Mouse (Mus musculus): Measurements from ENCODE around the gene Bhlhe40. TPM values are rescaled to one million over a fixed set of nuclear protein-coding genes. Genes with fewer than 3 reads are reported as not detected.

Gene Bhlhe40
- 10 to 100 TPM; 30.2 to 51.0 TPM for total RNA-seq (2021)
- long read RNA-seq, experiment 1, transcript Bhlhe40-201 (5 exons, 3,113 nt), result major isoform, 39 of 47 reads
- long read RNA-seq, experiment 1, partial matches to known transcripts, result 1 of 47 reads
- long read RNA-seq, experiment 1, other reads (novel, unspliced or antisense), result 3 of 47 reads
- long read RNA-seq, experiment 2, transcript Bhlhe40-201 (5 exons, 3,113 nt), result major isoform, 45 of 59 reads
- long read RNA-seq, experiment 2, partial matches to known transcripts, result 4 of 59 reads
- long read RNA-seq, experiment 2, other reads (novel, unspliced or antisense), result 6 of 59 reads

GRCm38 (mm10) chr6:108660206-108660877, at the start of gene Bhlhe40:
Gene Bhlhe40 (plus strand): TSS chr6:108660629.
- DNase-seq, result peak; percentile 94
- intact Hi-C loops (cut with DNase I; ENCODE audit: low total_unique reads), result no loop called here

DNA sequence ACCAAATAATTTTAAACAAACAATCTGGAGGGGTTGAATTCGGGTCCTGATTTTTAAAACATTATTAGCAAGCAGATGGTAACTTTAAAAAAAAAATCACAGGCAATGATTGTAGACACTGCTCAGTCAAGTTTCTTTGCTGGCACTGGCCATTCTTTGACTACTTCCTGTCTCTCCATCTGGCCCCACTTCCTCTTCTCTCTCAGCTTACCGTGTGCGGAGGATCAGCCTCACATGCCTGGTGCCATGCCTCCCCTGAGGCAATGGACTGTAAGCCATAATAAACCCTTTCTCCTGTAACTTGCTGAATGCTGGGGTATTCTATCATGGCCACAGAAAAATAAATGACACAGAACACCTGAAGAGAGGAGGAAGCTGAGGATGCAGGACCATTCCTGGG, 48.8 kb upstream of the Bhlhe40 start:
- intact Hi-C loops (cut with DNase I; ENCODE audit: low total_unique reads), result no loop called here
- no peak for DNase-seq

- no peak for DNase-seq
- intact Hi-C loops (cut with DNase I; ENCODE audit: low total_unique reads), result no loop called here
These were observed 42.4 kb upstream of the Bhlhe40 start for GRCm38 (mm10) chr6:108618025-108618424.

DNA sequence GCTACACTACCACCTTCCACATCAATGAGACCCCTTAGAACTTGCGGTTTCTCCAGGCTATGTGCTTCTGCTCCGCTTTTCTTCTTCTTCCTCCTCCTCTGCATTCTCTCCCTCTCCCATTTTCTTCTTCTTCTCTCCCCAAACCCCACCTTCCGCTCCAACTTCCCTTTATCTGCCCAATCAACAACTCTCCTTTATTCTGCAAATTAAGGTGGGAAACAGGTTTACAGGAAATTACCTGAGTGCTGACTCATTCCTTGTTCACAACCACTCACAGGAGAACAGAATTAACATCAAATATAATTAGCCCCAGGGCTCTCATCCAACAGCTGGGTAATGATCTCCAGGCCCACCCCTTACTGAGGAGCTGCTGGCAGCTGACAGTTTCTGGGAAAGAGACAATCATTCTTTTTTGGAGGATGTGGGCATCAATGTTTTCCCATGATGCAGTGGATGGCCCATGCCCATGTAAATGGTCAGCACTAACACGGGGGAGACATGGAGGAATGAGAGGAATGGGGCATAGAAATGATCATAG, 37.3 kb upstream of the Bhlhe40 start:
- DNase-seq, result no peak
- intact Hi-C loops (cut with DNase I; ENCODE audit: low total_unique reads), result no loop called here

- no peak for DNase-seq
- intact Hi-C loops (cut with DNase I; ENCODE audit: low total_unique reads), result no loop called here
These were observed 35.5 kb upstream of the Bhlhe40 start for GRCm38 (mm10) chr6:108624915-108625314.

DNA sequence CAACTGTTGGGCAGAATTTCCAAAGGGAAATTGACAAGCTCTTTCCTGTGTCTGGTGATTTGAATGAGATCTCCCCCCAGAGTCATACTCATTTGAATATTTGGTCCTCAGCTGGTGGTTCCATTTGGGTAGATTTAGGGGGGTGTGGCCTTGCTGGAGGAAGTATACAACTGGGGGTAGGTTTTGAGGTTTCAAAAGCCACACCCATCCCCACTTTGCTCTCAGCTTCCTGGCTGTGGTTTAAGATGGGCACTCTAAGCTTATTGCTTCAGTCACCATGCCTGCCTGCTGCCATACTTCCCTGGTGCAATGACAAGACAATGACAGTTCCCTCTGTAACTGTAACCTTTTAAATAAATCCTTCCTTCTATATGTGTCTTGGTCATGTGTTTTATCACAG, 29.7 kb upstream of the Bhlhe40 start:
- intact Hi-C loops (cut with DNase I; ENCODE audit: low total_unique reads), result no loop called here
- no peak for DNase-seq

DNA sequence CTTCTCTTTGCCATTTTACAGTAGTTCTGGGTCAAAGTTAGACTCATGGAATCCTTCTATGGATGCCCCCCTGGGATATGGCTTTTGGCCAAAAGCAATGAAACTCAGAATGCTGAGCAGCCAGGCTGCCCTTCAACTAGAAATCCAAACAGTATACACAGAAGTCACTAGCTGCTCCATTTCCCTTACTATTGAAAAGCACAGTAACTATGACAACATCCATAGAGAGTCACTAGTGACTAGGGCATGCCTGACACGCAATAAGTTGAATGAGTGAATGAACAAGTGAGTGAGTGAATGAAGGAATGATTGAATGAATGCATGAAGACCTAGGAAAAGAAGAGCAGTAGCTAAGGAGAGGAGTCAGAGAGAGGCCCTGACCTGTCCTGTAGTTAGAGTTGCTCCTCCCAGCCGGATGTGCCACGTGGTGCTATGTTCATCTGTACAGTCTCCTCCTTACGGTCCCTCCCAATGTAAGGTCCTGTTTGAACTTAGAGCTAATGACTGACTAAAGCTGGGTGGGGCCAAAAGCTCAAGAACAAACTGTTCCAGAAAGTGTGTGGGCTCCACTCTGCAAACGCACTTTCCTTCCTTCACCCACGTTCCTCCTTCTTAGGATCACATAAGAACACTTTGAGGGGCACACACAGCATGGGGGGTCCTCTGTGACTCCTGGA, 22.1 kb upstream of the Bhlhe40 start:
- intact Hi-C loops (cut with DNase I; ENCODE audit: low total_unique reads), result no loop called here
- no peak for DNase-seq

DNA sequence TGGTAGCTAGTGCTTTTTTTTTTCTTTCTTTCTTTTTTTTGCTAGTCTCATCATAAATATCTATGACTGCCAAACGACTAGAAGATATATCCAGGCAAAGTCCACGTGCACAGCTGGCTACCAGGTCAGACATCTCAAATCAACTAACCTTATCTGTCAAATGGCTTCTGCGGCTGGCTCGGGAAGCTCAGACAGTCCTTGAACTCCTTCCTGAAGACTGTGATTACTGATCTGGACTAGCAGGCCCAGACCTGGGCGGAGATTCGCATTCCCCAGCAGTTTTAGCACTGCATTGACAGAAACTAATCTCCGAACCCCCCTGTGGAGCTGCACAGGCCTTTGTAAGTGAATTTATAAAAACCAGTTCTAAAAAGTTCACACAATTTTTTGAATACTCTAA, 18.4 kb upstream of the Bhlhe40 start:
- intact Hi-C loops (cut with DNase I; ENCODE audit: low total_unique reads), result loop anchor here (10.0 kb wide), 1 partner anchor 47 kb away; no protein-coding TSS in a partner anchor

DNA sequence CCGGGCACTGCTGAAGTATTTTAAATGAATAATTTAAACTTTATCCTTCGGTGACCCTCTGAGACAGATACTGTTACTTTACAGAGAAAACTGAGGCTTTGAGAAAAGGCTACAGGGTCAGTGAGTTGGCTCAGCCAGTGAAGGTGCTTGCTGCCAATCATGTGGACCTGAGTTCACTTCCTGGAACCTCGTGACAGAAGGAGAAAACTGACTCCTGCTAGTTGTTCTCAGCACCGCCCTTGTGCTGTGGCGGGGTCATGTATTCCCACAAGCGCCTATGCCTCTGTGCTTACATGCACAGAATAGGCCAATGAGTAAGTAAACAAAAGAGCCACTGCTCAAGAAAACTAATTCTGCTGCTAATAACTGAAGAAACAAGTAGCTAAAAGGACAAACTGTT, 17.4 kb upstream of the Bhlhe40 start:
- intact Hi-C loops (cut with DNase I; ENCODE audit: low total_unique reads), result loop anchor here (10.0 kb wide), 1 partner anchor 48 kb away; no protein-coding TSS in a partner anchor
- no peak for DNase-seq

More for the DNA sequence above, 18.4 kb upstream of the Bhlhe40 start:
- DNase-seq, result no peak

DNA sequence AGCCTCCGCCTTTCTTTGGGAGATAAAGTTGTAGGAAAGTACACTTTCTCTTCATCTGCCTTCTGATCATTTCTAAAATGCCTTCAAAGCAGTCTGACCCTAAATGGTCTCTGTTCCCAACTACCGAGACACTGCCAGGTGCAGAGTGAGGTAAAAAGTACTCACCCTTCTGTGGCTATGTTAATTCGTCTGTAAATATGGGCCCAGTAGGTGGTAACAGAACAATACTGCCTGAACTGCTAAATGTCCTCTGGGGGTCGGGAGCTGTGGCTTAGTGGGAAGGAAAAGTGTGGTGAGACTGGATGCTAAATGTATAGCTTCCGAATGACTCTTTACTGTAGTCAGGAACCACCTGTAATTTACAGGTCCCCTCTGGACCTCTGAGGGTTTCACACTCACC, 16.1 kb upstream of the Bhlhe40 start:
- no peak for DNase-seq
- intact Hi-C loops (cut with DNase I; ENCODE audit: low total_unique reads), result loop anchor here (10.0 kb wide), 1 partner anchor 50 kb away; no protein-coding TSS in a partner anchor

DNA sequence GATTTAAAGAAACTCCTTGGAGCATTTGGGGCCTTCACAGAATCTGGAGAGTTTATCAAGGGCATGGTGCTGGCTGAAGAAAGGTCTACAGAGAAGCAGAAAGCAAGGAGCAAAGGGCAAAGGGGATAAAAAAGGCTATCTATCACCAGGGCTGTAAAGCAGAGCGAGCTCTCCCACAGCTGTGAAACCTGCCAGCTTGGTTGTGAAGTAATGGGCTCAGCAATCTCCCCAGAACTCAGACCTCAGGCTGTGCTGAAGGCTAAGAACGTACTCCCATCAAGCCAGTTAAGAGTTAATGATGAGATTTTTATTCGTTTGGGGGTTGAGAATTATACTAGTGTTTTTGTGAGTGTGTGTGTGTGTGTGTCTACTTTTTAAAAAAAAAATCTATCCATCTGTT, 13.3 kb upstream of the Bhlhe40 start:
- intact Hi-C loops (cut with DNase I; ENCODE audit: low total_unique reads), result loop anchor here (10.0 kb wide), 1 partner anchor 52 kb away; no protein-coding TSS in a partner anchor
- no peak for DNase-seq

GRCm38 (mm10) chr6:108648072-108648471, 12.4 kb upstream of the Bhlhe40 start:
- no peak for DNase-seq
- intact Hi-C loops (cut with DNase I; ENCODE audit: low total_unique reads), result loop anchor here (10.0 kb wide), 1 partner anchor 53 kb away; no protein-coding TSS in a partner anchor

DNA sequence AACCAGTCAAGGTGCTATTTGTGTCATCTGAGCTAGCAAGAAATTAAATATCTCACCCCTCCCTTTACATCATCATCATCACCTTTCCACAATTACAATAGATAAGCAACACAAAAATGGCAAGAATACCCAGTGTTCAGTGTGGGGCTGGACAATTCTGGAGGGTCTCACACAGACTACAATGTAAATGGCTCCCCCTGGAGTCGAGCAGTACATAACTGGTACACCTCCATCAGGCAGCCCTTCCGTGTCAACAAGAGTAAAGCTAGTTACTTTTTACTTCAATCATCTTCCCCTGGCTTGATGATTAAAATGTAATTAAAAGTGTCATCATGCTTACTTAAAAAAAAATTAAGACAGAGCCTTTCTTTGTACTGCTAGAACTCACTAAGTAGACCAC, 4.6 kb upstream of the Bhlhe40 start:
- intact Hi-C loops (cut with DNase I; ENCODE audit: low total_unique reads), result loop anchor here (10.0 kb wide), 1 partner anchor 81 kb away; no protein-coding TSS in a partner anchor
- no peak for DNase-seq

DNA sequence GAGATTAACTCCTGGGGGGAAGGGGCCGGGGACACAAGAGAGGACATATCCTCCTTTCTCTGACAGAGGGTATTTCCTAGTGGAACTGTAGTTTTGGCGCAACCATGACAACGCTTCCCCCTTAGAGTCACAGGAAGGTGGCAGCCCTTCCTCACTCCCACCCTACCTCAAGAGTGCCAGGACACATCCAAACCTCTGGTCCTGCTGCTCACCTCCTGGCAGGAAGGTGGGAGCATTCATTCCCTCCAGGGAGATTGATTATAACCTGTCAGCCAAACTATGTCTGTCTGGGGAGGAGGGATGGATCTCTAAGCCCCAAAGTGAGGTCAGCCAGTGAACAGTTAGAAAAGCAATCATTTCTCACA, 2.4 kb upstream of the Bhlhe40 start:
- no peak for DNase-seq
- intact Hi-C loops (cut with DNase I; ENCODE audit: low total_unique reads), result loop anchor here (10.0 kb wide), 1 partner anchor 83 kb away; no protein-coding TSS in a partner anchor

DNA sequence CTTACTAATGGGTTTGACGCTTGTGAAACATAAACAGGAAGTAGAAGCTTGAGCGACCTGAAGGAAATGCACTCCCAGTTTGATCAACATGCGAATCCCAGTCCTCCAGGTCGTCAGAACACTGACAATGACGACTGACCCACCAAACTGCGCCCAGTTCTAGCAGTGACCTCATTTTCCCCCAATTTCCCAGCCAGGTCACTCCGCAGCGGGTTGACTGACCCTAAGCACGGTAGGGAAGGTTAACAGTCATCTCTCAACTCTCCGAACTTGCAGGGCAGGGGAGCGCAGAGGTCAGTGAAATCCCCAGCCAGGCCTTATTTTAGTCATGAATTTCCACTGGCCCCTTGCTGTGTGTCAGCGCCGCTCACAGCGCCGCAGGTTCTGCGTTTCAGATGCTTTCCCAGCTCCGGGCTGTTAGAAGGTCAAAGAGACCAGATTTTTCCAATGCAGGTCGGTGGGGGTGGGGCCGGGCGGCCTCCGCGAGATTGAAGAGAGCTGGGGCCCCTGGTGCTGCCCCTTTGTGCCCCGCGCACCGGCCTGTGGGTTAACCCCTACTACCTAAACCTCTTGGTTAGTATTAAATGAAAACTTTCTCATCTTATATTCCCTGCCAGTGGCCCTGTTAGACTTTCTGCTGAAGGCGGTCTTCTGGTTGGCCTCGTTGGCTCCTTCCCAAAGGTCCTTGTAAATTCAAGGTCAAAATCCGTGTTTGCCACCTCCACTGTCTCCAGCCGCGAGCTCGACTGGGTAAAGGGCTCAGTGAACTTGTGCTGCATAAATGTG, 1.8 kb upstream of the Bhlhe40 start:
- DNase-seq, result peak; percentile 63
- intact Hi-C loops (cut with DNase I; ENCODE audit: low total_unique reads), result loop anchor here (10.0 kb wide), 1 partner anchor 84 kb away; no protein-coding TSS in a partner anchor

GRCm38 (mm10) chr6:108659221-108659725, 1.2 kb upstream of the Bhlhe40 start:
- peak; percentile 96 for DNase-seq
- intact Hi-C loops (cut with DNase I; ENCODE audit: low total_unique reads), result loop anchor here (10.0 kb wide), 1 partner anchor 84 kb away; no protein-coding TSS in a partner anchor

DNA sequence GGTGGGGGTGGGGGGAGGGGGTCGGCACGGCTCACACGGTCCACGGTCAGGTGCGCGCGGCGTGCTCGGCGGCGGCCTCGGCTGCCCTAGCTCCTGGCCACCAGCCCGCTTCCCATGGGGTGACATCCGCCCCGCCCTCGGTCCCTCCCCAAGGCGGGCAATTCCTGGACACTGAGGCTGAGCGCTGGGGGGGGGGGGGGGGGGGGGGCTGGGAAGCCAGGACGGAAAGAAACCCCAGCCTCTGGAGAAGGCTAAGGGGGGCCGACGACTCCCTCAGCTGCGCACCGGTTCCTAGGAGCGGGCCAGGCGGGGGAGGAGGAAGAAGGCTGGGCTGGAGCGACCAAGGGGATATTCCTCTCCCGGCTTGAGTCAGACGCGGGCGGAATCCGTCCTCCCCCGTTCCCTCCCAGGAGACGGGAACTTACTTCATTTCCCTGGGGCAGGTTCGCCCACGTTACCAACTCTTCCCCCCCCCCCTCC, 663 bp upstream of the Bhlhe40 start:
- peak; percentile 93 for DNase-seq
- intact Hi-C loops (cut with DNase I; ENCODE audit: low total_unique reads), result loop anchor here (10.0 kb wide), 1 partner anchor 85 kb away; no protein-coding TSS in a partner anchor

GRCm38 (mm10) chr6:108660878-108661389, 505 bp downstream of the Bhlhe40 start:
- DNase-seq, result no peak
- intact Hi-C loops (cut with DNase I; ENCODE audit: low total_unique reads), result no loop called here
